Comparison of ENCODE assay signal across 10 mouse cellular contexts in genomic region chr19:4119716-4120487, GRCm38 (mm10). TPM values are rescaled to one million over a fixed set of nuclear protein-coding genes. Genes with fewer than 3 reads are reported as not detected.
A peak's percentile ranks its signal among the peaks of the same experiment; 100 is the strongest.
DNase-seq lines count a peak whose midpoint lies in the region; ATAC-seq lines count a peak whose summit lies in the region.
"Had no signal": no experiment of that assay in that cellular context is flagged by ENCODE, and none has a peak within 500 bp of the region (broad histone marks: within the 10 kb centered on the region; RNA-seq: fewer than 3 reads in every experiment).

No protein-coding gene starts in this region.

- no peak overlapping the region for H3K9ac ChIP-seq in heart, embryonic 16.5 days (ENCODE audit: low read length)
- no peak overlapping the region for H3K9ac ChIP-seq in liver, embryonic 13.5 days

- 75% methylated on average over 6 of the region's 6 CpGs for WGBS in heart, embryonic 16.5 days
- 59% methylated on average over 6 of the region's 6 CpGs for WGBS in liver, embryonic 13.5 days (ENCODE audit: insufficient replicate concordance)

- ATAC-seq in heart, embryonic 16.5 days (replicated peaks; ENCODE audit: extremely low read depth, insufficient read depth, low FRiP score), result no peak
- no peak for ATAC-seq in liver, embryonic 13.5 days (ENCODE audit: low read depth)

- no peaks in the 10 kb centered on the region for H3K27me3 ChIP-seq in heart, embryonic 16.5 days (ENCODE audit: control insufficient read depth, insufficient read depth, low read length)
- no peaks in the 10 kb centered on the region for H3K27me3 ChIP-seq in liver, embryonic 13.5 days

- no peak overlapping the region for H3K27ac ChIP-seq in heart, embryonic 16.5 days (ENCODE audit: low read length)
- no peak overlapping the region for H3K27ac ChIP-seq in liver, embryonic 13.5 days

- peaks cover 14% of the 10 kb centered on the region for H3K36me3 ChIP-seq in heart, embryonic 16.5 days (ENCODE audit: control insufficient read depth, insufficient read depth)
- peaks cover 35% of the 10 kb centered on the region for H3K36me3 ChIP-seq in liver, embryonic 13.5 days

- peak overlapping the region; percentile 69 for H3K4me2 ChIP-seq in heart, embryonic 16.5 days (ENCODE audit: low read depth, low read length)
- peak overlapping the region; percentile 73 for H3K4me2 ChIP-seq in liver, embryonic 13.5 days

- H3K4me1 ChIP-seq in heart, embryonic 16.5 days (ENCODE audit: control insufficient read depth, insufficient read depth, low read length), result peaks cover 8% of the 10 kb centered on the region
- peaks cover 56% of the 10 kb centered on the region for H3K4me1 ChIP-seq in liver, embryonic 13.5 days (replicated peaks)

- no peak overlapping the region for H3K4me3 ChIP-seq in heart, embryonic 16.5 days (ENCODE audit: low read length)
- H3K4me3 ChIP-seq in liver, embryonic 13.5 days (replicated peaks), result no peak overlapping the region

- DNase-seq in heart, adult 11 months, result no peak
- DNase-seq in thymus, postnatal 0 days (ENCODE audit: low spot score), result peak; percentile 84
- DNase-seq in thymus, postnatal 4 days, result no peak
- no peak for DNase-seq in liver, embryonic 13.5 days
- no peak for DNase-seq in urinary bladder, postnatal 10 days (ENCODE audit: low spot score)
- no peak for DNase-seq in yolk sac, embryonic 10.5 days (ENCODE audit: low spot score)
- DNase-seq in adrenal gland, postnatal 4 days (ENCODE audit: low spot score in 2 of 2), result no peak

- H3K9me3 ChIP-seq in heart, embryonic 16.5 days (replicated peaks; ENCODE audit: control insufficient read depth, low read length), result no peaks in the 10 kb centered on the region
- H3K9me3 ChIP-seq in liver, embryonic 13.5 days (replicated peaks), result no peaks in the 10 kb centered on the region

RNA-seq across cellular contexts. Expression of gene Aip, which starts 5.8 kb away (rescaled TPM):
- 87.5 and 88.6 TPM in 2 replicates for polyA plus RNA-seq in heart, embryonic 16.5 days (2015; fragmentation: Nextera tagmentation; extraction: Ambion mirVana)
- polyA plus RNA-seq in thymus, postnatal 0 days (2015; fragmentation: Nextera tagmentation; extraction: Ambion mirVana), result 114 TPM in 2 replicates
- 37.7 and 38.9 TPM in 2 replicates for polyA plus RNA-seq in liver, embryonic 13.5 days (2015; fragmentation: Nextera tagmentation; extraction: Ambion mirVana)
- total RNA-seq in adrenal gland, postnatal 4 days (2021), result 10 to 100 TPM; 86.1 to 88.5 TPM

RNA-seq across cellular contexts. Expression of gene Gpr152, which starts 19.7 kb away (rescaled TPM):
- polyA plus RNA-seq in heart, embryonic 16.5 days (2015; fragmentation: Nextera tagmentation; extraction: Ambion mirVana), result not detected in 2 replicates
- polyA plus RNA-seq in thymus, postnatal 0 days (2015; fragmentation: Nextera tagmentation; extraction: Ambion mirVana), result 0.03 TPM in 1 of 2 replicates, not detected in the other
- 0.02 TPM in 1 of 2 replicates, not detected in the other for polyA plus RNA-seq in liver, embryonic 13.5 days (2015; fragmentation: Nextera tagmentation; extraction: Ambion mirVana)
- total RNA-seq in adrenal gland, postnatal 4 days (2021), result under 1 TPM; 0.08 to 0.14 TPM
- total RNA-seq: layer of hippocampus, adult 18-20 months had no signal
- polyA plus RNA-seq: neural tube, embryonic 11.5 days had no signal

RNA-seq across cellular contexts. Expression of gene Pitpnm1, which starts 20.1 kb away (rescaled TPM):
- 27.7 and 29.4 TPM in 2 replicates for polyA plus RNA-seq in heart, embryonic 16.5 days (2015; fragmentation: Nextera tagmentation; extraction: Ambion mirVana)
- 37.1 and 45.6 TPM in 2 replicates for polyA plus RNA-seq in thymus, postnatal 0 days (2015; fragmentation: Nextera tagmentation; extraction: Ambion mirVana)
- polyA plus RNA-seq in liver, embryonic 13.5 days (2015; fragmentation: Nextera tagmentation; extraction: Ambion mirVana), result 2.8 and 3.1 TPM in 2 replicates
- total RNA-seq in adrenal gland, postnatal 4 days (2021), result 10 to 100 TPM; 51.6 to 65.0 TPM

RNA-seq across cellular contexts. Expression of gene Cdk2ap2, which starts 22.9 kb away (rescaled TPM):
- 86.0 and 86.2 TPM in 2 replicates for polyA plus RNA-seq in heart, embryonic 16.5 days (2015; fragmentation: Nextera tagmentation; extraction: Ambion mirVana)
- 179 and 208 TPM in 2 replicates for polyA plus RNA-seq in thymus, postnatal 0 days (2015; fragmentation: Nextera tagmentation; extraction: Ambion mirVana)
- polyA plus RNA-seq in liver, embryonic 13.5 days (2015; fragmentation: Nextera tagmentation; extraction: Ambion mirVana), result 94.3 and 94.7 TPM in 2 replicates
- total RNA-seq in adrenal gland, postnatal 4 days (2021), result 10 to 100 TPM; 45.8 to 47.3 TPM

RNA-seq across cellular contexts. Expression of gene Cabp4, which starts 23.9 kb away (rescaled TPM):
- 0.11 TPM in 1 of 2 replicates, not detected in the other for polyA plus RNA-seq in heart, embryonic 16.5 days (2015; fragmentation: Nextera tagmentation; extraction: Ambion mirVana)
- 0.48 and 0.58 TPM in 2 replicates for polyA plus RNA-seq in thymus, postnatal 0 days (2015; fragmentation: Nextera tagmentation; extraction: Ambion mirVana)
- 0.07 and 0.13 TPM in 2 replicates for polyA plus RNA-seq in liver, embryonic 13.5 days (2015; fragmentation: Nextera tagmentation; extraction: Ambion mirVana)
- under 1 TPM in 1 of 2 experiments, not detected in 1; 0.20 TPM for total RNA-seq in adrenal gland, postnatal 4 days (2021)
- polyA plus RNA-seq: neural tube, embryonic 11.5 days had no signal
